Mouse (Mus musculus): ENCODE data around the gene Irgm1.
"Not testable (repeated sequence)": the region's sequence is repeated elsewhere in the genome, so short reads cannot be mapped to it uniquely, and the experiment has no call there.

Gene Irgm1

GRCm38 (mm10) chr11:48871201-48871772 is at the start of gene Irgm1:
Gene Irgm1, minus strand, starts transcription at chr11:48871683.
- no peak for DNase-seq

GRCm38 (mm10) chr11:48918380-48918779 is 46.9 kb upstream of the Irgm1 start:
- DNase-seq = no peak

- no peak for DNase-seq
These were observed 42.1 kb upstream of the Irgm1 start for GRCm38 (mm10) chr11:48913611-48914010.

- DNase-seq = no peak
These were observed 37.0 kb upstream of the Irgm1 start for GRCm38 (mm10) chr11:48908459-48908858.

- DNase-seq = no peak
These were observed 30.5 kb upstream of the Irgm1 start, which contains the start of gene Gm5431 for GRCm38 (mm10) chr11:48902021-48902420. Gene Gm5431, minus strand, starts transcription at chr11:48902214.

GRCm38 (mm10) chr11:48901567-48901930 is 30.1 kb upstream of the Irgm1 start:
- DNase-seq = not testable (repeated sequence)

GRCm38 (mm10) chr11:48900654-48901566 is 29.4 kb upstream of the Irgm1 start:
- DNase-seq = not testable (repeated sequence)

- no peak for DNase-seq
These were observed 27.4 kb upstream of the Irgm1 start for GRCm38 (mm10) chr11:48898812-48899431.

GRCm38 (mm10) chr11:48876680-48877079 is 5.2 kb upstream of the Irgm1 start:
- no peak for DNase-seq

- not testable (repeated sequence) for DNase-seq
These were observed 3.9 kb upstream of the Irgm1 start for GRCm38 (mm10) chr11:48875343-48875837.

GRCm38 (mm10) chr11:48874465-48874864 is 3.0 kb upstream of the Irgm1 start:
- DNase-seq = no peak

- no peak for DNase-seq
These were observed 2.3 kb upstream of the Irgm1 start for GRCm38 (mm10) chr11:48873591-48874290.

- DNase-seq = no peak
These were observed 1.3 kb upstream of the Irgm1 start for GRCm38 (mm10) chr11:48872695-48873300.

GRCm38 (mm10) chr11:48871817-48872541 is 496 bp upstream of the Irgm1 start:
- no peak for DNase-seq

- no peak for DNase-seq
These were observed 702 bp downstream of the Irgm1 start for GRCm38 (mm10) chr11:48870781-48871180.

GRCm38 (mm10) chr11:48869380-48870110 is 1.9 kb downstream of the Irgm1 start:
- no peak for DNase-seq

GRCm38 (mm10) chr11:48866481-48866880 is 5.0 kb downstream of the Irgm1 start:
- DNase-seq = no peak

- DNase-seq = no peak
These were observed 7.7 kb downstream of the Irgm1 start for GRCm38 (mm10) chr11:48863808-48864207.

- no peak for DNase-seq
These were observed 8.6 kb downstream of the Irgm1 start for GRCm38 (mm10) chr11:48862784-48863319.

- no peak for DNase-seq
These were observed 12.5 kb downstream of the Irgm1 start for GRCm38 (mm10) chr11:48859014-48859413.

All from right cerebral cortex, postnatal 25 days (tissue).